Mouse (Mus musculus): Measurements from ENCODE around the gene Trim67. TPM values are rescaled to one million over a fixed set of nuclear protein-coding genes. Genes with fewer than 3 reads are reported as not detected.
A peak's percentile ranks its signal among the peaks of the same experiment; 100 is the strongest.

Trim67 gene
- total RNA-seq, 2 experiments from 2014 or later, result 1.1 to 2.2 TPM

GRCm38 (mm10) chr8:124793661-124794485 is 981 bp downstream of the Trim67 start:
- DNase-seq (ENCODE audit: low spot score in 2 of 2), result peak in 1 of 2 experiments; percentile 14

- DNase-seq (ENCODE audit: low spot score in 2 of 2), result peak; percentile 51 to 53
Observed at GRCm38 (mm10) chr8:124794486-124794780, 1.5 kb downstream of the Trim67 start.

GRCm38 (mm10) chr8:124795781-124796488 is 3.0 kb downstream of the Trim67 start:
- no peak for DNase-seq (ENCODE audit: low spot score in 2 of 2)

- DNase-seq (ENCODE audit: low spot score in 2 of 2), result no peak
Observed at GRCm38 (mm10) chr8:124800542-124800941, 7.7 kb downstream of the Trim67 start.

GRCm38 (mm10) chr8:124803824-124804702 is 11.2 kb downstream of the Trim67 start:
- DNase-seq (ENCODE audit: low spot score in 2 of 2), result no peak

DNA sequence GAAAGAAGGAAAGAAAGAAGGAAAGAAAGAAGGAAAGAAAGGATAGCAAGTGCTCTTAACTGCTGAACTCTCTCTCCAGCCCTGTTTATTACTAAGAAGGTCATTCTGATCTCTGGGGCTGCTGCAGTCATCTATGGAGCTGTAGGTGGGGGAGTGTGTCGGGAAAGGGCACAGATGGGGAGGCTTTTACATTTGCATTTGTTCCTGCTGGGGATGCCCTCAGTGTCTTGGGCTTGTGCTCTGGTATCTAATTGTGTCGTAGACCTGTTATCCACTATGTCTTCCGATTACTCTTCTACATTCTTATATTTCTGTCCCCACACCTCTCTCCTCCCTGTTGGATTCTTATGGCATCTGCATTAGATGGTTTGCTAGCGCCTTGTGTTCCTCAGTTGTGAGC is 13.1 kb downstream of the Trim67 start:
- no peak for DNase-seq (ENCODE audit: low spot score in 2 of 2)

- DNase-seq (ENCODE audit: low spot score in 2 of 2), result no peak
Observed at GRCm38 (mm10) chr8:124809419-124809818, 16.5 kb downstream of the Trim67 start.

DNA sequence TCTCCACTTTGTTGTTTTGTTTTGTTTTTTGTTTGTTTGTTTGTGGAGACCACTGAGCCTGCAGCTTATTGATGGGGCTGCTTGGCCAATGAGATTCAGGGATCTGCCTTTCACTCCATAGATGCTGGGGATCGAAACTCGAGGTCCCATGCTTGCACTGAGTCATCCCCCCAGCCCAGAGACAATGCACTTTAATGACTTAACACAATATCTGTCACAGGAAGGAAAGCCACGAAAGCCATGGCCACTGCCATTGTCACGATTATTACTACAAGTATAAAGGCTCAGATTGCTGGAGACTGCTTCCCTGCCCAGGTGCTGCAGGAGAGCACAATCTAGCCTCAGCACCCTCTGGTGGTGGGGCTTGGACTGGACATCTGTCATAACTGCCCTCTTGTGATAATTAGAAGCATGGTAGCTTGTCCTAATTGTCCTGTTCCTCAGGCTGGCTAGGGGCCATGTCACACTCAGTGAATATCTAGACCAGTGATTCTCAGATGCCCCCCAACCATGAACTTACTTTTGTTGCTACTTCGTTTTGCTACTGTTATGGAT is 17.2 kb downstream of the Trim67 start:
- no peak for DNase-seq (ENCODE audit: low spot score in 2 of 2)

DNA sequence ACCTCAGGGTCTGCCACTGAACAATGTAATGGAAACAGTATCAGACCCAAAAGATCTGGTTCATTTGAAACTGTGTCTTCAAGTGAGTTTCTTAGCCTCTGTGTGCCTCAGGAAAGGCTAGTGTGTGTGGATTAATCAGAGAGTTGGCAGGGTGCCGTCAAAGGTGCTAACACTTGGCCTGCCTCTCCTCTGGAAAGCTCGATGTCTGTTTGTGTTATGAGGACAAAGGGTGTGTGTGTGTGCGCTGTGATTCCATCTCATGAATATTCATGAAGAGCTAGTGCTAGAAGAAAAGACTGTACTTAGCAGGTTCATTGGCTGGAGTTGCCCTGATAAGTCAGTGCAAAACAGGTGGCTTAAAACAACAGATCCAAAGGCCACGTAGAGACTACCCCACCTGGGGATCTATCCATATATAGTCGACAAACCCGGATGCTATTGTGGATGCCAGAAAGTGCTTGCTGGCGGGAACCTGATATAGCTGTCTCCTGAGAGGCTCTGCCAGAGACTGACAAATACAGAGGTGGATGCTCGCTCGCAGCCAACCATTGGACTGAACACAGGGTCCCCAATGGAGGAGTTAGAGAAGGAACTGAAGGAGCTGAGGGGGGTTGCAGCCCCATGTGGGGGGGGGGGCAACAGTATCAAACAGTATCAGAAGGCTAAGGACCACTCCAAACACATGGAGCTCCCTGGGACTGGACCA is 17.9 kb downstream of the Trim67 start:
- no peak for DNase-seq (ENCODE audit: low spot score in 2 of 2)

- no peak for DNase-seq (ENCODE audit: low spot score in 2 of 2)
Observed at GRCm38 (mm10) chr8:124813326-124813725, 20.4 kb downstream of the Trim67 start.

DNA sequence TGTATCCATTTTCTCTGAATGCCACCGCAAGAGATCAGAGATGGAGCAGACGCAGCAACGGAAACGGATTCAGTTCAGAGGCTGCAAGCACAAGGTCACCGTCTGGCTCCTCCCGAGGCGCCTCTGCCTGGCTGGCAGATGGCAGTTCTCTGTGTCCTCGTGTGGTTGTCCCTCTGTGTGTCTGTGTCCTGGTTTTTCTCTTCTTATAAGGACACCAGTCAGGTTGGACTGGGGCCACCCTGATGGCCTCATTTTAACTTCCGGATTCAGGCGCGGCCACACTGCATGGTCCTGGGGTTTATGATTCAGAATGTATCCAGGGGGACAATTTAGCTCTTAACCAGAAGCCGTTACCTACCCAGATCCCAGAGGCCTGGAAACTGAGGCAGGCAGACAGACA is 23.0 kb downstream of the Trim67 start:
- no peak for DNase-seq (ENCODE audit: low spot score in 2 of 2)

GRCm38 (mm10) chr8:124816866-124817265 is 24.0 kb downstream of the Trim67 start:
- DNase-seq (ENCODE audit: low spot score in 2 of 2), result no peak

GRCm38 (mm10) chr8:124817361-124817760 is 24.5 kb downstream of the Trim67 start:
- DNase-seq (ENCODE audit: low spot score in 2 of 2), result no peak

GRCm38 (mm10) chr8:124819612-124820115 is 26.8 kb downstream of the Trim67 start:
- no peak for DNase-seq (ENCODE audit: low spot score in 2 of 2)

GRCm38 (mm10) chr8:124820125-124820524 is 27.2 kb downstream of the Trim67 start:
- DNase-seq (ENCODE audit: low spot score in 2 of 2), result no peak

GRCm38 (mm10) chr8:124823497-124823896 is 30.6 kb downstream of the Trim67 start:
- DNase-seq (ENCODE audit: low spot score in 2 of 2), result no peak

GRCm38 (mm10) chr8:124826658-124827057 is 33.8 kb downstream of the Trim67 start:
- no peak for DNase-seq (ENCODE audit: low spot score in 2 of 2)

DNA sequence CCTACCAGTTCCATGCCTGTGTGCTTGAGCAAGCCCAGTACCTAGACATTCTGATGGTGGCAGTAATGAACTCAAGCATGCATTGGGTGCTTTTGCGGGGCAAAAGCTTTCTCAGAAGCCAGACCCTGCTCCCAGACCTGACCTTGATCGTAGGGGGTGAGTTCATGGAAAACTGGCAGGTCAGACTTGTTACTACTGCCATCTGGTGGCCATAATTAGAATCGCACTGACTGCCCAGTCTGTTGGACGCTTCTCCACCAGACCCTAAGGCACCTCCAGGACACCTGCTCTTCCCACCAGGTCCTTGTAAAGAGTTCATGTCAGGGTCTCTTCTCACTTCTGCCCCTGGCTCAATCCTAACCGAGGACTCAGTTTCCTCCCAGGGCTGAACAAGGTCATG is 34.5 kb downstream of the Trim67 start:
- DNase-seq (ENCODE audit: low spot score in 2 of 2), result peak; percentile 42 to 61

DNA sequence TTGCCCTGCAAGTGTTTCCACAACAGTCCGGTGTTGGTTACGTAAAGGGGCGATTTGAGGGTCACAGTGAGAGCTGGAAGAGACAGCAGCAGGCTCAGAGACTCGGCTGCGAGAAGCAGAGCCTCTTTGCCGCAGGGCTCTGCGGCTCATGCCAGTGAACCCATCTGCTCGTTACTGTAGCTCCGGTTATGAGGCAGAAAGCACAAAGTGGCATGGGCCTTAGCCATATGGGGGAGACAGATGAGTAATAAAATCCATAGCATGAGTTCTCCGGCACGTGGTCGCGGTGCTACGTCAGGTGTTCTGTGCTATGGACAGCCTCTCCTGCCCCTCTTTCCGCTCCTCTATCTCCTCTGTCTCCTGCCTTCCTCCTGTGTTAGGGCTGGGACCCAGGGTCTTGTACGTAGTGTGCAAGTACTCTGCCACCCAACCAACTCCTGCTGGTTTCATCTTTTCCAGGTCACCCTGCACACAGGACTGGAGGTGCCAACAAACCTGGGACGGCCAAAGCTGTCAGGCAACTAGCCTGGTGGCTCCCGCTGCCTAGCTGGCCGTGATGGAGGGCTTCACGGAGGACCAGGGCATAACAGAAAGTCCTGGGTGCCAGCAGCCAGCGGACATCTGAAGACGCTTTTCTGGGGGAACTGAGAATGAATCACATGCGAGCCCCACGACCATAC is 35.8 kb downstream of the Trim67 start:
- DNase-seq (ENCODE audit: low spot score in 2 of 2), result no peak

DNA sequence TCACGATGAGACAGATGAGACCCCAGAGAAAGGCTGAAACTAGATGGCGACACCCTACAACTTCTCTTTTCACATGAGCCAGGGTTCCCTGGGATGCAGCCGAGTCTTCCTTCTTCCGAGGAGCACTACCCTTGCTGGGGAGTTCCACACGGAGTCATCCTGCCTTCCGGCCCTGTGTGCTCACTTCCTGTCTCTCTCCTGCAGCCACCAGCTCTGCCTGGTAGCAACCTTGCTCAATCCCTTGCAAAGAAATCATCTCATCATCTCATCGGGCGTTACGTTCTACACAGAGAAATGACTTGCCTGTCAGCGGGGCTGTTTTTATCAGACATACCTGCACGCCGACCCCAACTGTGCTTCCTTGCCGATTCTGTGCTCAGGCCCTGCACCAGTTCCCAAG is 37.2 kb downstream of the Trim67 start:
- DNase-seq (ENCODE audit: low spot score in 2 of 2), result no peak

Measured in adrenal gland, adult 18-20 months (tissue).